Mouse (Mus musculus): ENCODE results near the gene Grik4.

The Grik4 gene

GRCm38 (mm10) chr9:42745982-42746381, 198.3 kb downstream of the Grik4 start:
- DNase-seq (ENCODE audit: low spot score in 2 of 2) = no peak

DNA sequence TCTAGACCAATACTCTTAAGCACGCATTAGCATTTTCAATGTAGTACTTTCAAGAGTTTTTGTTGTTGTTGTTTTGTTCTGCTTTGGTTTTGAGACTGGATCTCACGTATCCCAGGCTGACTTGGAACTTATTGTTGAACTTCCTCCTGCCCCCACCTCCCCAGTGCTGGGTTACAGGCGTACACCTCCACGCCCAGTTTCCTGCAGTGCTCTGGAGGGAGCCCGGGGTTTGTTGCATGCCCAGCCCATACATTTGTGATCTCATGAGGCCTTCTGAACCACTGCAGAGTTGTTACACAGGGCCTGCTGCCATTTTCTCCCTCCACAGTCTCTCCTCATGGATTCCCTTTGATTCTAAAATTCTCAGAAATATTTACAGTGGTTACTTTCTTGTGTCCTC, 201.9 kb downstream of the Grik4 start:
- no peak for DNase-seq (ENCODE audit: low spot score in 2 of 2)

DNA sequence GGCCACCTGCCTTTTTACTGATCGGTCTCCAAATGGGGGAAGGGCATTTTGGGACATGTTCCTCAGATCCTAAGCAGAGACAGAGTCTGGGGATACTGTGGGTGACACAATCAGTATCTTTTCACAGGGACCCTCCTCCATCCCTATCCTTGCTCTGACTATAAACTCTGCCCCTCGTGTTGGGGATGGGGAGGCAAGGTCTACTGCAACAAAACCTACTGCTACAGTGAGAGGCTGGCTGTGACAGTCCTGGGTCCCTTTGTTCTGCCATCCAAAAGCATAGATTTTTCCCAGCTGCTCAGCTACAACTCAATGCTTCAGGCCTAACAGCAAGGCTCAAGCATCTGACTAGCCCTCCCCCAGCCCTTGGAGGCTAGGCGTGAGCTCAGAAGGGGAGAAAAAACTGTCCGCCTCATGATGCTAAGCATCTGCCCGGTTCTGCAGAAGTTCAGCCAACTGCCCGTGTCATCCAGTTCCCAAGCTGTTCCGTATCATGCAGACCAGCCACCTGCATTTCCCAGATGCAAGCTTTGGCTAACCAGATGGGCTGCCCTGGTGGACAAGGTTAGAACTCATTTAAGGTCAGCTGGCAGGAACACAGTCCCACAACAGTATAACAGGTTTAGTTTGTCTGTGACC, 207.5 kb downstream of the Grik4 start:
- DNase-seq (ENCODE audit: low spot score in 2 of 2) = no peak

- no peak for DNase-seq (ENCODE audit: low spot score in 2 of 2)
Observed at GRCm38 (mm10) chr9:42735086-42735485, 209.2 kb downstream of the Grik4 start.

DNA sequence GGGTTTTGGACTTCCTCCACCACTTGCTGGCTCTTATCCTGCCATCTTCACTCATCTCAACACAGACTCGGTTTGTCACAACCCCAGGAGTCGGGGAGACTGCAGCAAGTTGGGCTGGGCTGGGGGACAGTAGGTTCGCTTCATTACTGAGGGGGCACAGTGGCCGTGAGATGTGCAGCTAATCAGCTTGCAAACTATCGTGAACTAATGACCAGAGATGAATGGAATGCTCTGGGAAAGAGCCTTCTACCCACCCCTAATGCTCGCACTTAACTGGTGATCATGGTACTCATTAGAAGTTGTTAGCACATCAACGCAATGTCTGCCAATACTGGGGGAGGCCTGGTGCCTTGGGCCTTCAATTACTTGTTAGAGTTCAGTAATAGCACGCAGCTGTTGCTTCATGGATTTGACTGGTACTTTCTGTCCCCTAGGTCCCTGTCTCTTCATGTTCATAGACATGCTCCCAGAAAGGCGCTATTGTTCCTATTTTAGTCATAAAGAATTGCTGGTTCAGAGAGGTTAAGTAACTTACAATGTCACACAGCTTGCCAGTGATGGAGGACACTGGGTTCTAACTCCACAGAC, 211.5 kb downstream of the Grik4 start:
- DNase-seq (ENCODE audit: low spot score in 2 of 2) = no peak

GRCm38 (mm10) chr9:42728472-42728871, 215.8 kb downstream of the Grik4 start:
- no peak for DNase-seq (ENCODE audit: low spot score in 2 of 2)

- no peak for DNase-seq (ENCODE audit: low spot score in 2 of 2)
Observed at GRCm38 (mm10) chr9:42727661-42728060, 216.6 kb downstream of the Grik4 start.

DNA sequence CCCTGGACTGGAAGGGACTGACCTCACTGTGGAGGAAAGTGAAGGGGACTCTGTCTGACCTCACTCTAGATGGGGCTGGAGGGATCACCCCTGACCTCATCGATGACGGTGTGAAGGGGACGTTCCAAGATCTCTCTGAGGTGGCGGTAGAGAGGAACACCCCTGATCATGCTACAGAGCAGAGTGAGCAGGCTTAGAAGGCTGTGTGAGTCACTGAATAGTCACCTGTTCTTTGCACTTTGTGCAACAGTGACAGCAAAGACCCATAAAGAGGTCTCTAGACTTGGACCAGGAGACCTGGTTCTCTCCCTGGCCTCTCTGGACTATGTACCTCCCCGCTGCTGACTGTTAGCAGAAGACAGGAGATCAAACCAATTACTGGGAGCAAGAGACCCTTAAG, 217.1 kb downstream of the Grik4 start:
- DNase-seq (ENCODE audit: low spot score in 2 of 2) = no peak

- no peak for DNase-seq (ENCODE audit: low spot score in 2 of 2)
Observed at GRCm38 (mm10) chr9:42724099-42724498, 220.2 kb downstream of the Grik4 start.

DNA sequence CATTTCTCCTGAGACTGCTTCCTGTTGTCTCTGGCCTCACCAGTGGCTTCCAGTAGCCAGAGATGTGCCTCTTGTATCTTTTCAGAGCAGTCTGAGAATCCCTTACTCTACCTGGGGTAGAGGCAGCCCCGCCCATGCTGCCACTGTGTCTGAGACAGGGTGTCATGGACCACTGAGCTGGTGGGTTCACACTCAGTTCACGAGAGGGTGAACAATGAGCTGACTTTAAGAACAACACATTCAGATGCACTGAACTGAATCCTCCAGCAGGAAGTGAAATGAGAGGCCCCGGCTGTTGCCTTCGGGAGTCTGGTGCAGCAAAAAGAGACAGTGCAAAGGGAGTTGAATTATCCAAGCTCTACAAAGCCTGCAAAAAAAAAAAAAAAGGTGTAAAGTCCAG, 221.8 kb downstream of the Grik4 start:
- DNase-seq (ENCODE audit: low spot score in 2 of 2) = no peak

GRCm38 (mm10) chr9:42721718-42722117, 222.6 kb downstream of the Grik4 start:
- no peak for DNase-seq (ENCODE audit: low spot score in 2 of 2)

- DNase-seq (ENCODE audit: low spot score in 2 of 2) = no peak
Observed at GRCm38 (mm10) chr9:42721146-42721545, 223.1 kb downstream of the Grik4 start.

DNA sequence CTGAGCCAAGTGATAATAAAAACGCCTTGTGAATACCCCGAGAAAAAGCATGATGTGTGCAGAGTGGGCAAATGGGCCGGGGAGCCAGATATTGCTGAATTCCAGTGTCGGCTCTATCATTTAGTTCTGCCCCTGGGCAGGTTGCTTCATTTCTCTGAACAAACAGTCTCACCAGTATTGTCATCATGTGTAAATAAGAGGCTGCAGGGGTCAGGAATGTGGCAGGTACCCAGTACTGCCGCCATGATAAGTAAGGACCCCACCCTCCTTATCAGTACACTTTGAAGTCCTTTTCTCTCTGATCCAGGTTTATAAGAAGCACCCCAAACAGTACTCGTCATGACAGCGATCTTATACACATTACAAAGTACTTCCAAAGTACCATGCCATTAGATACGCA, 230.4 kb downstream of the Grik4 start:
- no peak for DNase-seq (ENCODE audit: low spot score in 2 of 2)

GRCm38 (mm10) chr9:42705848-42706247, 238.4 kb downstream of the Grik4 start:
- no peak for DNase-seq (ENCODE audit: low spot score in 2 of 2)

GRCm38 (mm10) chr9:42703191-42703854, 241.0 kb downstream of the Grik4 start:
- no peak for DNase-seq (ENCODE audit: low spot score in 2 of 2)

- no peak for DNase-seq (ENCODE audit: low spot score in 2 of 2)
Observed at GRCm38 (mm10) chr9:42702231-42703132, 241.8 kb downstream of the Grik4 start.

DNA sequence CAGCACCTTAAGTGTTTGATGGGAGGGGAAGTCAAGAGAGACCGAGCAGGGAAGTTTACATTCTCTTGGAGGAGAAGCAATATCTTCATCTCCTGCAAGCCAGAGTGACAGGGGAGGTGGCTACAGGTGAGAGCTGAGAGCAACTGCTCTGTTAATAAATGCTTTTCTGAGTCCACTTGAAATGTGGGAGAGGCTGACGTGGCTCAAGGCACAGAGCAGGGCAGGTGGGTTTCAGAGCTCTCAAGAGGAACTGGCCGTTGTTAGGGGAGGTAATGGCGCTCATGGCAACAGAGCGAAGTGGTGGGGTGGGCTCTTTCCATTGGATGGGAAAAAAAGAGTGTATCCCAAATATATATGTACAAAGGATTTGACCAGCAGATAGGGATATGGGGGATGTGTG, 242.6 kb downstream of the Grik4 start:
- DNase-seq (ENCODE audit: low spot score in 2 of 2) = no peak

DNA sequence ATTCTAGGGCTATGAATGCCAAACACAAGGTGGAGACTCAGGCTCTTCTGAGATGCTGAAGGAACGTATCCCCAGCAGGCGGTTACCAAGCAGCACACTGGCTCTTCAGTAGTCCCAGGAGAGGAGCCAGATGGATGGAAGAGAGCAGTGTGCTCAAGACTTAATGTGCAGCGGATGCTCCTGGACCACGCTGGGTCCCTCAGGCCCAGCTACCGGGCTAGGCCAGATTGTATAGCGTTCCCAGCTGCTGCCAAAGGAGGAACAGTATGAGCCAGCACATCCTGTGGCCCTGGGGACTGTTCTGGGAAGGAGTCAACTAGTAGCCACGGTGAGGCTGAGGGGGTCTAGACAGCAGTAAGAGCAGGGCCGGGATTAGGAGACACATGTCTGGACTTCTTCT, 251.3 kb downstream of the Grik4 start:
- DNase-seq (ENCODE audit: low spot score in 2 of 2) = no peak

GRCm38 (mm10) chr9:42688143-42688542, 256.1 kb downstream of the Grik4 start:
- peak; percentile 6 to 27 for DNase-seq (ENCODE audit: low spot score in 2 of 2)

- no peak for DNase-seq (ENCODE audit: low spot score in 2 of 2)
Observed at GRCm38 (mm10) chr9:42686104-42686503, 258.2 kb downstream of the Grik4 start.

GRCm38 (mm10) chr9:42674017-42674412, 270.3 kb downstream of the Grik4 start:
- no peak for DNase-seq (ENCODE audit: low spot score in 2 of 2)

- DNase-seq (ENCODE audit: low spot score in 2 of 2) = peak; percentile 2 to 3
Observed at GRCm38 (mm10) chr9:42673385-42674016, 270.8 kb downstream of the Grik4 start.
